Mouse (Mus musculus) kidney, embryonic 14.5 days (tissue): ENCODE data around the gene Znhit3. TPM values are rescaled to one million over a fixed set of nuclear protein-coding genes. Genes with fewer than 3 reads are reported as not detected.

Source experiments
- ATAC-seq: fragments of 200-750 bp; cut with Nextera tagmentation; 2 replicates; pipeline ENCODE4 v1.8.0; 2017; ENCODE audit warnings: moderate number of reproducible peaks, mild to moderate bottlenecking, moderate TSS enrichment, moderate library complexity; ENCODE audit not compliant: low FRiP score, low TSS enrichment
- H3K27ac ChIP-seq: fragments of 300-500 bp; sonication (generic); 2 replicates; pipeline ENCODE4 v1.5.1; 2014; ENCODE audit warnings: low read depth, mild to moderate bottlenecking, low read length, moderate library complexity, mixed read lengths
- H3K27me3 ChIP-seq: fragments of 300-500 bp; sonication (generic); 2 replicates; pipeline ENCODE4 v1.6.1; 2014; ENCODE audit warnings: mild to moderate bottlenecking, low read length; ENCODE audit not compliant: control insufficient read depth, insufficient read depth
- H3K36me3 ChIP-seq: fragments of 300-500 bp; sonication (generic); 2 replicates; pipeline ENCODE4 v1.6.1; 2014; ENCODE audit warnings: low read length, mixed read lengths; ENCODE audit not compliant: control insufficient read depth, insufficient read depth
- H3K4me1 ChIP-seq: fragments of 300-500 bp; sonication (generic); 2 replicates; pipeline ENCODE4 v1.6.1; 2014; ENCODE audit warnings: low read length, mixed read lengths; ENCODE audit not compliant: control insufficient read depth, insufficient read depth
- H3K4me2 ChIP-seq: fragments of 300-500 bp; sonication (generic); replicated peaks from 2 replicates; pipeline ENCODE4 v1.6.1; 2014; ENCODE audit warnings: low read depth, mild to moderate bottlenecking, low read length
- H3K4me3 ChIP-seq: fragments of 300-500 bp; sonication (generic); 2 replicates; pipeline ENCODE4 v1.5.1; 2014; ENCODE audit warnings: mild to moderate bottlenecking, low read length
- H3K9ac ChIP-seq: fragments of 300-500 bp; sonication (generic); 2 replicates; pipeline ENCODE4 v1.6.1; 2014; ENCODE audit warnings: low read depth, mild to moderate bottlenecking, low read length, moderate library complexity
- H3K9me3 ChIP-seq: fragments of 300-500 bp; sonication (generic); 2 replicates; pipeline ENCODE4 v1.6.1; 2016; ENCODE audit warnings: low read length; ENCODE audit not compliant: control insufficient read depth
- WGBS: fragments of 180-500 bp; shearing (Covaris S2); extraction: QIAGEN DNeasy Blood & Tissue Kit; methylation state at CpG from one replicate; pipeline ENCODE4 v1.1.7; 2014; 5-methylcytosine and 5-hydroxymethylcytosine counted together
- polyA plus RNA-seq: library from polyadenylated mRNA; unstranded; fragments of >200 nt; fragmentation: Nextera tagmentation; extraction: Ambion mirVana; gene quantifications from 2 replicates; pipeline ENCODE4 v1.2.1, GENCODE M21; 2014

Gene Znhit3
- polyA plus RNA-seq, 1 experiment from 2014 or later: 71.6 TPM

DNA sequence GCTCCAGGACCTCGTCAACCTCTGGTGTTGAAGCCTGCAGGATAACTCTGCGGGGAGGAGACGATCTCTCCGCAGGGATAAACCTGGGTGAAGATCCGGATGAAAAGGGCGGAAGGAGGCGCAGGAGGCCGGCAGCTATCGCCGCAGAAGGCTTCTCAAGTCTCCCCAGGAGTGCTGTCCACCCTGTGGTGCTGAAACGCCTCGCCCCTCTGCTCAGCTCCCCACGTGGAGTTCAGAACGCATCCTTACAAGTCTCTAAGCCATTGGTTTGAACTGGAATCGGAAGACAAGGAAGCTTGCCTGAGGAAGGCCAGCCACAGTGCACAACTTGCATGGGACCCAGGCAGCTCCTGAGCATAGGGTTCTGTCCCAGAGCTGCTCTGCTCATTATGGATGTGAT, 27.8 kb upstream of the Znhit3 start:
- H3K4me3 ChIP-seq: no peak overlapping the region

DNA sequence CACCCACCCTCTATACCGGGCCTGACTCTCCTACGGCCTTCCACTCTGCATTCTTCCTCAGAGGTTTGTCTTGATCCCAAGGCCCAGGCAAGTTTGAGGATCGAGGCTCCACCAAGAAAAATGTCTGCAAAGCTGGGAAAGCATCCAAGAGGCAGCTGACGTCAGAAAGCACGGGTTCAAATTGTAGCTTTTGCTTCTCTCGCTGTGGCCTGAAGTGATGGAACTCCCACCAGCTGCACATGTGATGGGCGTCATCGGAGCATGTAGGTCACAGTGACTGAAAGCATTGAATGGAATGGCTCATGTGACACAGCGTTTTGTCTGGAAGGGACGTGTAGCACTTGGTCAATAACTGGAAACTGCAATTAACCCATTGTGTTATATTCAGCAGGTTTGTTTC, 24.0 kb upstream of the Znhit3 start:
- ATAC-seq: no peak
- WGBS: 79% methylated on average over 10 of the region's 10 CpGs
- Histone ChIP-seq H3K27me3 (peaks cover 10% of the 10 kb centered on the region), H3K9ac (no peak overlapping the region), H3K27ac (no peak overlapping the region), H3K4me3 (no peak overlapping the region), H3K4me2 (no peak overlapping the region), H3K9me3 (no peaks in the 10 kb centered on the region), H3K36me3 (no peaks in the 10 kb centered on the region), H3K4me1 (no peaks in the 10 kb centered on the region)

More for the DNA sequence above, 27.8 kb upstream of the Znhit3 start:
- ATAC-seq: no peak
- no peaks in the 10 kb centered on the region for H3K9me3 ChIP-seq
- H3K36me3 ChIP-seq: no peaks in the 10 kb centered on the region
- no peaks in the 10 kb centered on the region for H3K4me1 ChIP-seq
- H3K4me2 ChIP-seq: peak overlapping the region; percentile 28
- no peak overlapping the region for H3K9ac ChIP-seq
- WGBS: 1% methylated on average over 15 of the region's 15 CpGs
- H3K27me3 ChIP-seq: peaks cover 12% of the 10 kb centered on the region
- H3K27ac ChIP-seq: no peak overlapping the region

DNA sequence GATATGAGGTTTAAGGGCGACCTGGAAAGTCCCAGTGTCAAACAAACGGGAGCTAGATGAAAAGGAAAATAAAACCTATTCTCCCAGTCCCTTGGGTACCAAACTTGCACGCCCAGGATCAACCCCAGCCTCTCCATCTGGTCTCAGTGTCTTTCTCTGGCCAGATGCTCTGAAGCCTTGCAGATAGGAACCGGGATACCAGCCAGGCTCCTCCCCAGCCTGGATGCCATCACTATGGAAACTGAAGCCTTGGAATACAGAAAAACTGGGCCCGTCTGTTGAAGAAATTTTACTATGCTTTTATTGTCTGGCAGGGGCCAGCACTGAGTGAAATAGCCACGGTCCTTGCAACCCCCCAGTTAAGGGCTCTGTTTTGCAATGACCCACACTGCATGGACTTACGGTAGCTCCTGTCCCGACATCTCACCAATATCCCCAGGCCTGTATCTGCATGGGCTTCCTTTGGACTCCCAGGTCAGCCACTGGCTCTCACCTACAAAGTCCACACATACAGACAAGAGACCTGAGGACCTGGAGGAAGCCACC, 23.4 kb upstream of the Znhit3 start:
- Histone ChIP-seq H3K9ac (no peak overlapping the region), H3K27me3 (peaks cover 5% of the 10 kb centered on the region), H3K27ac (no peak overlapping the region), H3K4me2 (no peak overlapping the region), H3K36me3 (no peaks in the 10 kb centered on the region), H3K9me3 (no peaks in the 10 kb centered on the region), H3K4me1 (no peaks in the 10 kb centered on the region), H3K4me3 (no peak overlapping the region)
- ATAC-seq: no peak
- 66% methylated on average over 8 of the region's 8 CpGs for WGBS

DNA sequence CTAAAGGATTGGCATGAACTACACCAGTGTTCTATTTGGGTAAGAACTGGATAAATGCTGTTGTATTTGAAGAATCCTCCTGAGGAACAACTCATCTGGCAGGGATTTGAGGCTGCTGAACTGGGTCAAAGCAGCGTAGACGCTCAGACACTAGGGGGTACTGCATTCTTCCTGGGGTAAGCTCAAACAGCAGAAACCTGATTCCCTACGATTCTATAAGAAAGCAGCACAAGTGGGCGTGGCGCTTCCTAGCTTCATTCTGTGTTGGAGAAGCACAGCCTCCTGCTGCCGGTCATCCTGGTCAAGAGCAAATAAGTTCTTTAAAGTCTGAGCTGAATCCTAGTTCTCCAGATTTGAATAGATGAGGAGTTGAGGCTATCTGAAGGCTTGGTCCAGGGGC, 16.1 kb upstream of the Znhit3 start:
- no peaks in the 10 kb centered on the region for H3K27me3 ChIP-seq
- no peak overlapping the region for H3K4me2 ChIP-seq
- no peak overlapping the region for H3K27ac ChIP-seq
- no peak overlapping the region for H3K9ac ChIP-seq
- H3K4me3 ChIP-seq: no peak overlapping the region
- H3K4me1 ChIP-seq: no peaks in the 10 kb centered on the region
- ATAC-seq: no peak
- no peaks in the 10 kb centered on the region for H3K36me3 ChIP-seq
- H3K9me3 ChIP-seq: no peaks in the 10 kb centered on the region
- 11% methylated on average over 6 of the region's 6 CpGs for WGBS

DNA sequence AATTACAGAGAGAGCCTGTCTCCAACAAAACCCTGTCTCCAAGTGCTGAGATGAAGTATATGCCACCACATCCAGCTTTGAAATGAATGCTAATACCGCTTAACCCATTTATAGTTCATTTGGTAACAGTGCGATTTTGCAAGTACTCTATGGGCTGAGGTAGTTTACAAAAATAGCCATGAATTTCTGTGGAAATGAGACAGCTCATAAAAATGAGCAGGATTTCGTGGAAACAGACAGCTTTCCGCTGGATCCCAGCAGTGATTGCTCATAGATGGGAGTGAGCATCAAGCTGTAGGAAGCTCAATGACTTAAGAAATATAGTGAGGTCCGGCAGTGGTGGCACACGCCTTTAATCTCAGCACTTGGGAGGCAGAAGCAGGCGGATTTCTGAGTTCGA, 4.8 kb upstream of the Znhit3 start:
- no peak overlapping the region for H3K4me3 ChIP-seq
- 85% methylated on average over 8 of the region's 8 CpGs for WGBS
- H3K4me1 ChIP-seq: no peaks in the 10 kb centered on the region
- H3K9ac ChIP-seq: no peak overlapping the region
- H3K9me3 ChIP-seq: no peaks in the 10 kb centered on the region
- H3K27me3 ChIP-seq: no peaks in the 10 kb centered on the region
- no peaks in the 10 kb centered on the region for H3K36me3 ChIP-seq
- H3K4me2 ChIP-seq: no peak overlapping the region
- ATAC-seq: no peak
- no peak overlapping the region for H3K27ac ChIP-seq

DNA sequence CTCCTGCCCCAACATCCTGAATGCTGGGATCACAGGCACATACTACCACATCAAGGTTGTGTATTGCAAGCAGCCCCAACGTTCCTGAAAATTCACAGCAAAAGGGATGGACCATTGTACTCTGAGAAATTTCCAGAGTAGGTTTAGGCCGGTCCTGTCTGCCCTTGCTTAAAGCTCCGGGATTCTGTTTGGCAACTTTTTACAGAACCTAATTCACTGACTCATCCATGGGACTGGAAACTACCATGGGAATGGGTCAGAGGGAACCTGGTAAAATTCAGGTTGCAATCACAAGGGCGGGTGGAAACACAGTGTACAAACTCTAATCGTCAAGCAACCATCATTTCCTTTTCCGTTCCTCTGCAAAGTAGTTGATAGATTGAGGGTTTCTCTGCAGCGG, 3.8 kb upstream of the Znhit3 start:
- Histone ChIP-seq H3K27ac (no peak overlapping the region), H3K36me3 (no peaks in the 10 kb centered on the region), H3K4me2 (no peak overlapping the region), H3K4me1 (no peaks in the 10 kb centered on the region), H3K9me3 (no peaks in the 10 kb centered on the region), H3K4me3 (no peak overlapping the region), H3K9ac (0 out of 2 replicates have a peak overlapping the region, but pooled peaks have one; percentile 7), H3K27me3 (no peaks in the 10 kb centered on the region)
- WGBS: 70% methylated on average over 7 of the region's 7 CpGs
- ATAC-seq: no peak

DNA sequence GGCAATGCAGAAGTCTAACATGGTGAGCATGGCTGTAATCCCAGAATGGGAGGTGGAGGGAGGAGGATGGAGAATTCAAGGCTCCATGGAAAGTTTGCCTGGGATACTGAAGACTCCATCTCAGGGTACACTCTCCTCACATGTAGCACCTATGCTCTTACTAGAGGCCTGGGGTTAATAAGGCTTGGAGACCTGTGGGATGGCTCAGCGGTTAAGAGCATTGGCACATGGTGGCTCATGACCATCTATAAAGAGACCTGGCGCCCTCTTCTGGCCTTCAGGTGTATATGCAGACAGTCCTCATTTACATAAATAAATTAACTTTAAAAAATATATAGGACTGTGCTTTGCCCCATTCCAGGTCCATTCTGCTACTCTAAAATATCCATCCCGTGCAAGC, 3.1 kb upstream of the Znhit3 start:
- no peak overlapping the region for H3K4me2 ChIP-seq
- no peaks in the 10 kb centered on the region for H3K4me1 ChIP-seq
- H3K27me3 ChIP-seq: no peaks in the 10 kb centered on the region
- H3K36me3 ChIP-seq: no peaks in the 10 kb centered on the region; the same call in 1 of the 2 replicates
- no peak overlapping the region for H3K9ac ChIP-seq
- H3K27ac ChIP-seq: no peak overlapping the region
- ATAC-seq: no peak
- WGBS: 35% methylated on average over 3 of the region's 3 CpGs
- H3K4me3 ChIP-seq: no peak overlapping the region
- no peaks in the 10 kb centered on the region for H3K9me3 ChIP-seq

DNA sequence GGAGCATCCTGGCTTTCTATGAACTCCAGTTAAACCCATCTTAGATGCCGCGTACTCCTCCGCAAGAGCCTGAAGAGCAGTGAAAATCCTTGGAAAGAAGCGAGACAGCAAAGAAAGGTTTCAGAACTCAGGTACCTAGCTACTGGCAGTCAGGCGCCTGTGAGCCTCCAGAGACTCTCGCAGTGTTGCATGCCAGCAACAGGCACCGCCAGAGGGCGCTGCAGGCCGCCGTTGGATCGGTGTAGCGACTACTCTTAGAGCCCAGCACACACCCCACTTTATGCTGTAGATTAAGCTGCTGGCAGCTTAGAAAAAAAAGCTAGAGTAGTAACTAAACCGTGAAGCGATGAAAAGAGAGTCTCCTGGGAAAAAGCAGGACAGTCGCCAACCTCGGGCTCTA, 2.3 kb upstream of the Znhit3 start:
- Histone ChIP-seq H3K4me2 (peak overlapping the region; percentile 21), H3K27me3 (no peaks in the 10 kb centered on the region), H3K9ac (no peak overlapping the region), H3K4me3 (no peak overlapping the region), H3K36me3 (peaks cover 6% of the 10 kb centered on the region), H3K9me3 (no peaks in the 10 kb centered on the region), H3K4me1 (no peaks in the 10 kb centered on the region), H3K27ac (no peak overlapping the region)
- no peak; the same call in 1 of the 2 replicates for ATAC-seq
- WGBS: 7% methylated on average over 16 of the region's 16 CpGs

DNA sequence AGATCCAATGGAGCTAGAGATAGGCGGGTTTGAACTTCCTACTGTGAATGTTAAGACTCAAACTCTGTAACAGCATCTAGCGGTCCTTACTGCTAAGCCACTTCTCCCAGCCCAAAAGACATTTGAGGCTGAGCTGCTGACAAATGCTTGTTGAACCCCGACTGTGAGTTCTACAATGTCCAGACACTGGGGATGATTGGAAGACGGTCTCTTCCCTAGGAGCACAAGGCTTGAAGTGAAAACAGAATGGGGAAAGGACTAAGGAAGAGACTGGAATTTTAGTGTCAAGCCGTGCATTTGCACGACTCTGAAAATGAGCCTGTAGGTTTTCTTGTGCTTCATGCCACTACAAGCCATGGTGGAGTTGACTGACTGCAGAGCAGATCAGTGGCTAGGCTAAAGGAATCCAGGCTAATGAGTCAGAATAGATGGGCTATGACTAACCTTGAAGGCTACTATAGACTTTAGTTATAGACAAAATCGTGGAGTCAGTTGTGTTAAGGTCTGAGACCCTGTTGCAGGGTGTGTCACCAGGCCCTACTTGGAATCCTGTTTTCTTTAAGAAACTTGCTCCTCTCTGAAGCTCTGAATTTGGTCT, 636 bp upstream of the Znhit3 start:
- Histone ChIP-seq H3K36me3 (peaks cover 20% of the 10 kb centered on the region), H3K4me1 (no peaks in the 10 kb centered on the region), H3K27ac (no peak overlapping the region), H3K4me3 (peak overlapping the region; percentile 99), H3K9ac (peak overlapping the region; percentile 49; the same call in 1 of the 2 replicates), H3K4me2 (peak overlapping the region; percentile 43), H3K27me3 (no peaks in the 10 kb centered on the region), H3K9me3 (no peaks in the 10 kb centered on the region)
- ATAC-seq: no peak
- 59% methylated on average over 7 of the region's 7 CpGs for WGBS
